Mouse (Mus musculus) lung, embryonic 16.5 days (tissue): ENCODE data around the gene Tox2. TPM values are rescaled to one million over a fixed set of nuclear protein-coding genes. Genes with fewer than 3 reads are reported as not detected.

Experiments used
- ATAC-seq: fragments of 200-750 bp; cut with Nextera tagmentation; 2 replicates; pipeline ENCODE4 v1.8.0; 2017; ENCODE audit warnings: low read depth, mild to moderate bottlenecking, moderate library complexity
- H3K27ac ChIP-seq: fragments of 300-500 bp; sonication (generic); 2 replicates; pipeline ENCODE4 v1.5.1; 2014; ENCODE audit warnings: mild to moderate bottlenecking, control low read depth, low read length
- H3K27me3 ChIP-seq: fragments of 300-500 bp; sonication (generic); 2 replicates; pipeline ENCODE4 v1.6.1; 2014; ENCODE audit warnings: low read depth, low read length, mixed read lengths; ENCODE audit not compliant: control insufficient read depth, insufficient read depth
- H3K36me3 ChIP-seq: fragments of 300-500 bp; sonication (generic); 2 replicates; pipeline ENCODE4 v1.6.1; 2014; ENCODE audit warnings: low read length; ENCODE audit not compliant: control insufficient read depth, insufficient read depth
- H3K4me1 ChIP-seq: fragments of 300-500 bp; sonication (generic); replicated peaks from 2 replicates; pipeline ENCODE4 v1.6.1; 2014; ENCODE audit warnings: low read length, mixed read lengths; ENCODE audit not compliant: control insufficient read depth, insufficient read depth
- H3K4me2 ChIP-seq: fragments of 300-500 bp; sonication (generic); 2 replicates; pipeline ENCODE4 v1.6.1; 2014; ENCODE audit warnings: low read depth, low read length, control low read depth
- H3K4me3 ChIP-seq: fragments of 300-500 bp; sonication (generic); 2 replicates; pipeline ENCODE4 v1.5.1; 2014; ENCODE audit warnings: mild to moderate bottlenecking, low read length, control low read depth
- H3K9ac ChIP-seq: fragments of 300-500 bp; sonication (generic); 2 replicates; pipeline ENCODE4 v1.6.1; 2014; ENCODE audit warnings: low read length, control low read depth
- H3K9me3 ChIP-seq: fragments of 300-500 bp; sonication (generic); 2 replicates; pipeline ENCODE4 v1.6.1; 2016; ENCODE audit warnings: low read length; ENCODE audit not compliant: control insufficient read depth
- WGBS: fragments of 180-500 bp; shearing (Covaris S2); extraction: QIAGEN DNeasy Blood & Tissue Kit; methylation state at CpG from one replicate; pipeline ENCODE4 v1.1.7; 2014; 5-methylcytosine and 5-hydroxymethylcytosine counted together
- polyA plus RNA-seq: library from polyadenylated mRNA; unstranded; fragments of >200 nt; fragmentation: Nextera tagmentation; extraction: Ambion mirVana; gene quantifications from 2 replicates; pipeline ENCODE4 v1.2.1, GENCODE M21; 2015

Tox2 gene
- polyA plus RNA-seq, 1 experiment from 2014 or later = 5.3 TPM

DNA sequence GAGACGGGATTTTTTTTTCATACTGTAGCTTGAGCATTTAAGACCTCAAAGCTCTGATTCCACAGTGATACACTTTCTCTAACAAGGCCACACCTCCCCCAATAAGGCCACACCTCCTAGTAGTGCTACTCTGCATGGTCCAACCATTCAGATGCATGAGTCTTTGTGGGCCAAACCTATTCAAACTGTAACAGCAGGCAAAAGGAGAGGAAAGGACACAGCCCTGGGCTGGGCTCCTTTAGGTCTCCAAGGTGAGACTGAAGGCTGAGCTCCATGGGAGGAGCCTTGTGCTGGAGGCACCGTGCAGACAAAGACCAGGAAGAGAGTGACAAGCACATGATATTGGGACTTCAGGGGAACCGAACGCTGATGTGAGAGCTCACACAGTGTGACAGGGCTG lies 114.4 kb downstream of the Tox2 start:
- no peak for ATAC-seq
- Histone ChIP-seq H3K4me3 (no peak overlapping the region), H3K9ac (no peak overlapping the region), H3K4me1 (no peaks in the 10 kb centered on the region), H3K4me2 (no peak overlapping the region), H3K9me3 (no peaks in the 10 kb centered on the region), H3K27ac (no peak overlapping the region), H3K36me3 (no peaks in the 10 kb centered on the region), H3K27me3 (no peaks in the 10 kb centered on the region; the same call in 1 of the 2 replicates)
- 69% methylated on average over 4 of the region's 4 CpGs for WGBS

DNA sequence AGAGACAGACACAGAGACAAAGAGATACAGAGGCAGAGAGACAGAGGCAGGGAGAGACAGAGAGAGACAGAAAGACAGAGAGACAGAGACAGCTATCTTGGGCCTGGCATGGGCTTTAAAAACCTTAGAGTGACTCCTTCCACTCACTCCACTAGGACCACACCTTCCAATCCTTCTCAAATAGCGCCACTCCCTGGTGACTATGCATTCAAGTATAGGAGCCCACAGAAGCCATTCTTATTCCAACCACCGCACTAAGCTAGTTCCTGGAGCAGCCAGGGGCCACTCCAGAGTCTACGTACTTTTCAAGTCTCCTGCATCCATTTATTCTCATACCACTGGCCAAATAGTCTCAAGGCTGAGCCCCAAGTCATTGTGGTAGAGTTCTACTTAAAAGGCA lies 115.9 kb downstream of the Tox2 start:
- ATAC-seq = no peak
- Histone ChIP-seq H3K9ac (no peak overlapping the region), H3K9me3 (no peaks in the 10 kb centered on the region), H3K4me3 (no peak overlapping the region), H3K4me1 (no peaks in the 10 kb centered on the region), H3K4me2 (no peak overlapping the region), H3K27ac (no peak overlapping the region), H3K36me3 (no peaks in the 10 kb centered on the region), H3K27me3 (no peaks in the 10 kb centered on the region; the same call in 1 of the 2 replicates)
- WGBS = 79% methylated on average over 3 of the region's 3 CpGs

DNA sequence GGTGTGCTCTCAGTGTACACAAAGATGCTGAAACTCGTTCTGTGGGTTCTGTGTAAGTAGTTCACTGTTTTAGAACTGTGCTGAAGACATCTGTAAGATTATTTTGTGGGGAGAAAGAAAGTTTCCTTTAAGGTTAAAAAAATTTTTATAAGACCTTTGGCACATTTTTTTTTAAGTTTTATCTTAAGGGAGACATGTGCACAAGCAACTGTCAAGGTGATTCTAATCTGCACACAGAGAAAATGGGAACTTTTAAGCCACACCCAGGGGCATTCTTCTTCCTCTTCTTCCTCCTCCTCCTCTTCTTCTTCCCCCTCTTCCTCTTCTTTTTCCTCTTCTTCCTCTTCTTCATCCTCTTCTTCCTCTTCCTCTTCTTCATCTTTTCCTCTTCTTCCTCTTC lies 120.2 kb downstream of the Tox2 start:
- no peak for ATAC-seq
- H3K4me3 ChIP-seq = no peak overlapping the region
- H3K36me3 ChIP-seq = no peaks in the 10 kb centered on the region
- no peaks in the 10 kb centered on the region for H3K4me1 ChIP-seq
- H3K27ac ChIP-seq = no peak overlapping the region
- H3K9me3 ChIP-seq = no peaks in the 10 kb centered on the region
- H3K4me2 ChIP-seq = no peak overlapping the region
- WGBS = 25% methylated on average over 1 of the region's 1 CpGs
- no peaks in the 10 kb centered on the region; the same call in 1 of the 2 replicates for H3K27me3 ChIP-seq
- H3K9ac ChIP-seq = no peak overlapping the region

DNA sequence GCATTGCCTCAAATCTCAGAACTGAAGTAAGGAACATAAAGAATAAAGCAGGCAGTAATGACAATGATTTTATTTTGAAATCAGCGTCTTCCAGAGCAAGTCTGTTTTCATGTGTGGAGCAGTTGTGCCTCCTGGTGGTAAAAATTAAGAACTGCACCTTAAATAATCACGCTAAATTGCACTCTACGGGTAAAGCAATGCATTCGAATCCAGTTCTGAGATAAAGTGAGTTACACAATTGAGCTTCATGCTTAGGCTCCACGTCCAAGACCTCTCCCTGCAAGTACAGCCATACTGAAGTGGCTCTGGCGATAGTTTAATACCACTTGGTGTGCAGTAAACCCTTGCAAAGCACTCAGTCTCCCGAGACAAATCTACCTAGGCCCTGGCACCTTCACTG lies 127.8 kb downstream of the Tox2 start:
- Histone ChIP-seq H3K4me2 (no peak overlapping the region), H3K36me3 (no peaks in the 10 kb centered on the region), H3K27me3 (no peaks in the 10 kb centered on the region), H3K4me1 (no peaks in the 10 kb centered on the region), H3K27ac (no peak overlapping the region), H3K9me3 (no peaks in the 10 kb centered on the region), H3K4me3 (no peak overlapping the region), H3K9ac (no peak overlapping the region)
- 0 out of 2 replicates have a peak, but pooled peaks have one; percentile 1 for ATAC-seq
- 18% methylated on average over 7 of the region's 7 CpGs for WGBS

DNA sequence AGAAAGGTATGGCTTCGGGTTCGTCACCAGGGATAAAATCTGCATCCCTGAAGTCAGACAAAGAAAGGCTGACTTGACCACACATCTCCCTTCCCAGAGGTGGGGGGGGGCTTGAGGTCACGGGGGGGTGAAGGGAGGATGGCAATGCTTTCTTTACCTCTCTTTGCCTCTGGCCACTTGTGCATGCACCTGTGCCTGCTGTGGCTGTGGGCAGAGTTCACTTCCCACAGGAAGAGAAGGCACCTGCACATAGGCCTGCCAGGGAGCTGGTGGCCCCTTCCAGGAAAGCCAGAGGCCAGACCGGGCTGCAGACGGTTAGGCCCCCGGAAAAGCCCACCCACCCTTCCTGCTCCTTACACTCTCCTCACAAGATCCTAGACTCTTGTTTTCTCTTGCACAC lies 128.5 kb downstream of the Tox2 start:
- no peaks in the 10 kb centered on the region for H3K27me3 ChIP-seq

DNA sequence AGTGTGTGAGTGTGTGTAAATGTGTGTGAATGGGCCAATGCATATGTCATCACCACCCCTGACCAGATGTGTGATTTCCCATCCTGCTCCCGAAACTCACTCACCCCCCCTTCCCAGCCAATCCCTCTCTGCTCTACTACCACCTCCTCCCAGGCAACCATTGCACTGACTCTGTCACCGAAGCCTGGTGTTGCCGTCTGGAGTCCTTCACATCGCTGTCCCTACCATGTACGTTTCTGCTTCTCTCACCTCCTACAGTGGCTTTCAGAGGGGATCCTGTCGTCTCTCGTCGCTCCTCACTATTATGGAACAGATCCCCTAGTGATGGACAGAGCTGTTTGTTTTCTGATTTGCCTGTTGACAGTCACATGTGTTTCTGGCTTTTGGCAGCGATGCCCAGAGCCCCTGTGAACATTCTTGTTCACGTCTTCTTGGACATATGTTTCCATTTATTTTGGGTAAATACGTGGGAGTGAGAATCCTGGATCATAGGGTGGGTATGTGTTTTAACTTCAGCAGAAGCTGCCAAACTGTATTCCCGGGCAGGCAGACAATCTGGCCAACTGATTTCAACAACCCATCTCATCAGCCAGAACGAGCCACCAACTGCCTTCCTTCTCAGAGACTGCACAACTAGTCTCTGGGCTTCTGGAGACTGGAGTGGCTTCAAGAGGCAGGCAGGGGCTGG lies 129.6 kb downstream of the Tox2 start:
- H3K27ac ChIP-seq = no peak overlapping the region
- peak; percentile 50 for ATAC-seq
- no peak overlapping the region for H3K4me3 ChIP-seq
- H3K36me3 ChIP-seq = no peaks in the 10 kb centered on the region
- 37% methylated on average over 13 of the region's 13 CpGs for WGBS
- H3K4me1 ChIP-seq = no peaks in the 10 kb centered on the region
- no peaks in the 10 kb centered on the region for H3K9me3 ChIP-seq
- no peak overlapping the region for H3K9ac ChIP-seq
- peaks cover 3% of the 10 kb centered on the region for H3K27me3 ChIP-seq
- H3K4me2 ChIP-seq = no peak overlapping the region

More for the DNA sequence above, 128.5 kb downstream of the Tox2 start:
- H3K36me3 ChIP-seq = no peaks in the 10 kb centered on the region
- H3K27ac ChIP-seq = no peak overlapping the region
- H3K9ac ChIP-seq = no peak overlapping the region
- H3K4me1 ChIP-seq = no peaks in the 10 kb centered on the region
- no peak overlapping the region for H3K4me2 ChIP-seq
- 72% methylated on average over 6 of the region's 6 CpGs for WGBS
- no peak for ATAC-seq
- no peaks in the 10 kb centered on the region for H3K9me3 ChIP-seq
- no peak overlapping the region for H3K4me3 ChIP-seq

DNA sequence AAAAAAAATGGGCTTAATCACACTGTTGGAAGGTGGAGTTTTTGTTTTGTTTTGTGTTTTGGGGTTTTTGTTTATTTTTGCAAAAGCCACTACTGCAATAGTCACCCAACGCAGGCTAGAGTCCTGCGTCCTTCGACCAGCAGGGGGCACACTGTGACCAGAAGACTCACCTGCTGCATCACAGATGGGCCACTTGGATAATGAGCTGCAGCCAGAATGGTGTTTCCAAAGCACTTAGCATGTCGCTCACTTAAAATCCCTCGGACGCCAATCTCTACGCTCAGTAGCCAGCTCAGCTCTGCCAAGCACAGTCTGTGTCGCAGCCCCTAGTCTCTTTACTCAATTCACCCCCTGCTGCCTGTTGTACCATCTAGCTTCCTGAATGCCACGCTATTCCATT lies 137.3 kb downstream of the Tox2 start:
- no peaks in the 10 kb centered on the region for H3K36me3 ChIP-seq
- H3K27me3 ChIP-seq = peaks cover 40% of the 10 kb centered on the region
- H3K4me2 ChIP-seq = no peak overlapping the region
- H3K27ac ChIP-seq = no peak overlapping the region
- H3K4me3 ChIP-seq = no peak overlapping the region
- ATAC-seq = peak; percentile 58; the same call in 1 of the 2 replicates
- H3K9ac ChIP-seq = no peak overlapping the region
- H3K4me1 ChIP-seq = peaks cover 5% of the 10 kb centered on the region; the same call in 1 of the 2 replicates
- no peaks in the 10 kb centered on the region for H3K9me3 ChIP-seq
- 18% methylated on average over 9 of the region's 9 CpGs for WGBS

DNA sequence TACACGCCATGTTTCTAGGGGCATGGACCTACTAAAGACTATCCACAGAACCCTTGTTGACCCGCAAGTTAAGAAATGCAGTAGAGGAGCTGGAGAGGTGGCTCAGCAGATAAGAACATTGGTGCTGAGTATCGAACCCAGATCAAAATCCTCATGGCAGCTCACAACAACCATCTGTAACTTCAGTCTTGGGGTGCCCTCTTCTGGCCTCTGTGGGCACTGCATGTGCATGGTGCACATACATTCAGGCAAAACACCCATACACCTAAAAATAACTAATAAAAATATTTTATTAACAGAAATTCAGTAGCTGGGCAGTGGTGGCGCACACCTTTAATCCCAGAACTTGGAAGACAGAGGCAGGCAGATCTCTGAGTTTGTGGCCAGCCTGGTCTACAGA lies 140.7 kb downstream of the Tox2 start:
- Histone ChIP-seq H3K4me3 (no peak overlapping the region), H3K9me3 (no peaks in the 10 kb centered on the region), H3K4me1 (peaks cover 7% of the 10 kb centered on the region; the same call in 1 of the 2 replicates), H3K36me3 (no peaks in the 10 kb centered on the region), H3K9ac (no peak overlapping the region), H3K27me3 (peaks cover 25% of the 10 kb centered on the region), H3K27ac (no peak overlapping the region), H3K4me2 (no peak overlapping the region)
- no peak for ATAC-seq
- 89% methylated on average over 4 of the region's 4 CpGs for WGBS

DNA sequence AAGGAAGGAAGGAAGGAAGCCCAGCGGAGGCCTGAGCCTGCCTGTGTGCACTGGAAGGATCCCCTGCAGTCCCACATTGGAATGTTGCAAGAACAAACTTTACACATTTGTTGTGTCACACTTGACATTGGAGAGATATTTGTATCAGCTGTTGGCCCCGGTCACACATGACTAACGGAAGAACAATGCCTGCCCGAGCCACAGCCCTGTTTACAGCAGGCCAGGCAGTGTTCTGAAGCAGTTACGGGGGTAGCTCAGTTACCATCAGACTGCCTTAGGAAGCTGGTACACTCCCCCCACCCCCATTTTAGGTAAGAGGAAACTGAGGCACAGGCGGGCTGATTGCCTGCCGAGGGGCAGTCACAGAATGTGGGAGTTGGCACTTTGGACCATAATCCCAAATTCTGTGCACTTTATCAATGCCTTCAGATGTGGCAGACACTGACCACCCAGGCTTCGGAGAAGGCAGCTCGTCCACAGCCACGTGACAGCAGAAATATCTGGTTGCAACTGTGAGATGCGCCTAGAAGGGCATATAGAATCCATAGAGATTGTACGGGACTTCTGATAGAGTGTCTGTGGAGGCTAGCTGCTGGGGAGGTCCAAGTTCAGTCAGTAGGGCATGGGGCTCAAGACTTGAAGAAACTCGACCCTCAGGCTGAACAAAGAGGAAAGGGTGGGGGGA lies 142.2 kb downstream of the Tox2 start:
- Histone ChIP-seq H3K9ac (no peak overlapping the region), H3K4me3 (no peak overlapping the region), H3K4me1 (peaks cover 8% of the 10 kb centered on the region; the same call in 1 of the 2 replicates), H3K36me3 (no peaks in the 10 kb centered on the region), H3K27ac (peak overlapping the region; percentile 65), H3K4me2 (no peak overlapping the region), H3K9me3 (no peaks in the 10 kb centered on the region), H3K27me3 (peaks cover 10% of the 10 kb centered on the region)
- ATAC-seq = peak; percentile 80
- 50% methylated on average over 13 of the region's 13 CpGs for WGBS
